Comparison of ENCODE assay signal across 8 mouse cellular contexts in the genomic region with DNA sequence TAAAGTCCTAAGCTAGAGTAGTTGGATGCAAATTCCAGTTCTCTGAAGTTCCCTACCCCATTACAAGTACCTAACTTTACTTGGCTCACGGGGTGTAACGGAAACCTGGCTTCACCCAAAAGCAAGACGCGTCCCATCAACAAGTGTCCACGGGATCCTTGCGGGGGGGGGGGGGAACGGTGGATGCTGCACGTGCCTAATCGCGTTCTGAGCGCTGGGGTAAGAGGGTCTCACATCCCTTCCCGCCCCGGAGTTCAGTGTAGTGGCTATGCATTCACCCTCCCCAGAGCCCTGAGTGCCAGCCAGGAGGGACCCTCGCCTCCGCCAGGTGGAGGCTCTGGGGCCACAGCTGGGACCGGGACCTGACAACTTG. TPM values are rescaled to one million over a fixed set of nuclear protein-coding genes. Genes with fewer than 3 reads are reported as not detected.
A peak's percentile ranks its signal among the peaks of the same experiment; 100 is the strongest.
DNase-seq lines count a peak whose midpoint lies in the region; ATAC-seq and TF ChIP-seq lines count a peak whose summit lies in the region.

No protein-coding gene starts in this region.

- no peaks in the 10 kb centered on the region for H3K9me3 ChIP-seq in kidney, postnatal 0 days (replicated peaks; ENCODE audit: low read length)
- H3K9me3 ChIP-seq in hindbrain, postnatal 0 days (ENCODE audit: low read length): no peaks in the 10 kb centered on the region
- H3K9me3 ChIP-seq in midbrain, postnatal 0 days (ENCODE audit: low read length): no peaks in the 10 kb centered on the region

- no peak overlapping the region for H3K27ac ChIP-seq in kidney, postnatal 0 days
- no peak overlapping the region for H3K27ac ChIP-seq in hindbrain, postnatal 0 days
- no peak overlapping the region for H3K27ac ChIP-seq in midbrain, postnatal 0 days (ENCODE audit: low read depth, low read length)

- 1% methylated on average over 16 of the region's 16 CpGs for WGBS in kidney, postnatal 0 days
- under 1% methylated on average over 16 of the region's 16 CpGs for WGBS in hindbrain, postnatal 0 days
- WGBS in midbrain, postnatal 0 days: 3% methylated on average over 16 of the region's 16 CpGs

- ATAC-seq in kidney, postnatal 0 days (replicated peaks; ENCODE audit: low FRiP score, low read depth): 0 out of 2 replicates have a peak, but pooled peaks have one; percentile 11
- 0 out of 2 replicates have a peak, but pooled peaks have one; percentile 1 for ATAC-seq in common myeloid progenitor, adult 5-6 weeks (replicated peaks; ENCODE audit: low read depth, poor library complexity, severe bottlenecking)
- ATAC-seq in hindbrain, postnatal 0 days: peak; percentile 51
- ATAC-seq in midbrain, postnatal 0 days (ENCODE audit: low FRiP score): peak; percentile 45; the same call in 1 of the 2 replicates
- ATAC-seq in monocyte, adult 5-6 weeks (replicated peaks; ENCODE audit: insufficient number of reproducible peaks, low FRiP score, low TSS enrichment, poor library complexity, severe bottlenecking): no peak

- H3K9ac ChIP-seq in kidney, postnatal 0 days (ENCODE audit: low read depth, low read length): peak overlapping the region; percentile 43
- peak overlapping the region; percentile 63 for H3K9ac ChIP-seq in hindbrain, postnatal 0 days (replicated peaks; ENCODE audit: low read length)
- H3K9ac ChIP-seq in midbrain, postnatal 0 days (replicated peaks; ENCODE audit: low read length, poor library complexity, severe bottlenecking): no peak overlapping the region; the same call in 1 of the 2 replicates

- no peak for TF ChIP-seq CTCF in kidney, postnatal 0 days (IDR thresholded peaks at IDR 0.05; ENCODE audit: low read depth)
- TF ChIP-seq CTCF in hindbrain, postnatal 0 days (IDR thresholded peaks at IDR 0.05; ENCODE audit: low read depth): no peak
- no peak for TF ChIP-seq CTCF in midbrain, postnatal 0 days (IDR thresholded peaks at IDR 0.05)

- peaks cover 11% of the 10 kb centered on the region for H3K27me3 ChIP-seq in kidney, postnatal 0 days (ENCODE audit: insufficient read depth, low read length)
- peaks cover 7% of the 10 kb centered on the region; the same call in 1 of the 2 replicates for H3K27me3 ChIP-seq in hindbrain, postnatal 0 days (ENCODE audit: insufficient read depth, low read length)
- H3K27me3 ChIP-seq in midbrain, postnatal 0 days (ENCODE audit: insufficient read depth, low read length): peaks cover 17% of the 10 kb centered on the region

- H3K4me1 ChIP-seq in kidney, postnatal 0 days (replicated peaks; ENCODE audit: insufficient read depth, low read length): no peaks in the 10 kb centered on the region
- H3K4me1 ChIP-seq in hindbrain, postnatal 0 days (ENCODE audit: insufficient read depth, low read length): peaks cover 4% of the 10 kb centered on the region; the same call in 1 of the 2 replicates
- H3K4me1 ChIP-seq in midbrain, postnatal 0 days (ENCODE audit: insufficient read depth, low read length): peaks cover 7% of the 10 kb centered on the region

- no peak for DNase-seq in kidney, postnatal 0 days (ENCODE audit: low spot score)
- DNase-seq in kidney, adult 18-20 months: no peak
- no peak for DNase-seq in hindbrain, postnatal 0 days (ENCODE audit: low spot score)
- DNase-seq in midbrain, postnatal 0 days (ENCODE audit: low spot score): no peak
- no peak for DNase-seq in embryo, embryonic 9.5 days (ENCODE audit: extremely low spot score)
- no peak for DNase-seq in yolk sac, embryonic 10.5 days (ENCODE audit: low spot score)

- peak overlapping the region; percentile 61 for H3K4me3 ChIP-seq in kidney, postnatal 0 days (replicated peaks; ENCODE audit: low read depth, low read length)
- peak overlapping the region; percentile 81 for H3K4me3 ChIP-seq in hindbrain, postnatal 0 days (ENCODE audit: low read length)
- peak overlapping the region; percentile 87 for H3K4me3 ChIP-seq in midbrain, postnatal 0 days (ENCODE audit: low read depth, low read length)

- H3K4me2 ChIP-seq in kidney, postnatal 0 days (ENCODE audit: low read length): peak overlapping the region; percentile 94
- H3K4me2 ChIP-seq in hindbrain, postnatal 0 days (ENCODE audit: low read depth, low read length): peak overlapping the region; percentile 100
- H3K4me2 ChIP-seq in midbrain, postnatal 0 days (ENCODE audit: low read depth, low read length, poor library complexity, severe bottlenecking): peak overlapping the region; percentile 92

- no peaks in the 10 kb centered on the region for H3K36me3 ChIP-seq in kidney, postnatal 0 days (ENCODE audit: insufficient read depth, low read length)
- no peaks in the 10 kb centered on the region for H3K36me3 ChIP-seq in hindbrain, postnatal 0 days (ENCODE audit: insufficient read depth, low read length)
- no peaks in the 10 kb centered on the region for H3K36me3 ChIP-seq in midbrain, postnatal 0 days (ENCODE audit: insufficient read depth, low read length)

RNA-seq across cellular contexts. Expression of gene Gch1, which starts 0.8 kb away (rescaled TPM):
- polyA plus RNA-seq in kidney, postnatal 0 days (2015; fragmentation: Nextera tagmentation; extraction: Ambion mirVana): 1.4 and 2.2 TPM in 2 replicates
- 4.3 and 7.2 TPM in 2 replicates for total RNA-seq in common myeloid progenitor, adult 5-6 weeks (2017)
- total RNA-seq in hindbrain, postnatal 0 days (2014; rRNA removed): 6.2 and 10.7 TPM in 2 replicates
- 6.1 and 6.2 TPM in 2 replicates for polyA plus RNA-seq in hindbrain, postnatal 0 days (2015; fragmentation: Nextera tagmentation; extraction: Ambion mirVana)
- total RNA-seq in midbrain, postnatal 0 days (2014; rRNA removed): 8.8 and 9.4 TPM in 2 replicates
- 5.3 and 6.9 TPM in 2 replicates for polyA plus RNA-seq in midbrain, postnatal 0 days (2015; fragmentation: Nextera tagmentation; extraction: Ambion mirVana)
- 19.6 to 32.1 TPM (median 28.6 TPM) in 3 replicates for total RNA-seq in monocyte, adult 5-6 weeks (2017)
